Mouse (Mus musculus) kidney, postnatal 36 days (tissue): ENCODE data around the gene Mrpl35.
"Not testable (repeated sequence)": the region's sequence is repeated elsewhere in the genome, so short reads cannot be mapped to it uniquely, and the experiment has no call there.

ENCODE experiments used
- DNase-seq, 2 experiments: peaks; one replicate each; pipeline ENCODE4 v3.0.0; 2021 to 2022; ENCODE audit warnings: mixed read lengths in 2 of 2

The Mrpl35 gene

GRCm38 (mm10) chr6:71826869-71827268, at the start of gene Mrpl35:
Mrpl35 (minus strand) TSS chr6:71826969.
- no peak for DNase-seq

GRCm38 (mm10) chr6:71871396-71871795, 44.6 kb upstream of the Mrpl35 start:
- DNase-seq: no peak

- peak in 1 of 2 experiments; percentile 15 for DNase-seq
Observed at GRCm38 (mm10) chr6:71868809-71869208, 42.0 kb upstream of the Mrpl35 start.

GRCm38 (mm10) chr6:71867751-71868150, 41.0 kb upstream of the Mrpl35 start:
- no peak for DNase-seq

GRCm38 (mm10) chr6:71846906-71847305, 20.1 kb upstream of the Mrpl35 start:
- DNase-seq: not testable (repeated sequence)

GRCm38 (mm10) chr6:71840597-71841290, 14.0 kb upstream of the Mrpl35 start:
- DNase-seq: peak; percentile 27 to 39

- no peak for DNase-seq
Observed at GRCm38 (mm10) chr6:71839815-71840214, 13.0 kb upstream of the Mrpl35 start.

- no peak for DNase-seq
Observed at GRCm38 (mm10) chr6:71836811-71837210, 10.0 kb upstream of the Mrpl35 start.

GRCm38 (mm10) chr6:71831581-71831960, 4.8 kb upstream of the Mrpl35 start:
- DNase-seq: peak; percentile 96 to 99

- peak; percentile 98 for DNase-seq
Observed at GRCm38 (mm10) chr6:71830690-71831580, 4.2 kb upstream of the Mrpl35 start, which contains the start of gene Immt. Immt (plus strand) TSS chr6:71831331.

- DNase-seq: no peak
Observed at GRCm38 (mm10) chr6:71829768-71830167, 3.0 kb upstream of the Mrpl35 start.

- no peak for DNase-seq
Observed at GRCm38 (mm10) chr6:71823961-71824360, 2.8 kb downstream of the Mrpl35 start.

- peak; percentile 96 for DNase-seq
Observed at GRCm38 (mm10) chr6:71823488-71823887, 3.3 kb downstream of the Mrpl35 start.

- DNase-seq: no peak
Observed at GRCm38 (mm10) chr6:71823085-71823484, 3.7 kb downstream of the Mrpl35 start.

- DNase-seq: peak; percentile 75 to 77
Observed at GRCm38 (mm10) chr6:71819764-71820292, 6.9 kb downstream of the Mrpl35 start.

GRCm38 (mm10) chr6:71812820-71813219, 13.9 kb downstream of the Mrpl35 start:
- peak in 1 of 2 experiments; percentile 41 for DNase-seq

- no peak for DNase-seq
Observed at GRCm38 (mm10) chr6:71809890-71810289, 16.9 kb downstream of the Mrpl35 start.

- no peak for DNase-seq
Observed at GRCm38 (mm10) chr6:71806713-71807112, 20.1 kb downstream of the Mrpl35 start.

GRCm38 (mm10) chr6:71804061-71804829, 22.5 kb downstream of the Mrpl35 start:
- peak; percentile 46 to 79 for DNase-seq

- no peak for DNase-seq
Observed at GRCm38 (mm10) chr6:71803609-71804008, 23.2 kb downstream of the Mrpl35 start.

GRCm38 (mm10) chr6:71801714-71802094, 25.1 kb downstream of the Mrpl35 start:
- no peak for DNase-seq

- no peak for DNase-seq
Observed at GRCm38 (mm10) chr6:71801011-71801713, 25.6 kb downstream of the Mrpl35 start.
